Mouse (Mus musculus) cerebellum, adult 9-10 months (tissue): ENCODE results near the gene Tgds.
"Not testable (repeated sequence)": the region's sequence is repeated elsewhere in the genome, so short reads cannot be mapped to it uniquely, and the experiment has no call there.

Source experiments
- DNase-seq: peaks from one replicate; pipeline ENCODE4 v3.0.0; 2022

Tgds gene

GRCm38 (mm10) chr14:118131931-118132641, 469 bp downstream of the Tgds start:
- DNase-seq: no peak

GRCm38 (mm10) chr14:118131472-118131871, 1.1 kb downstream of the Tgds start:
- DNase-seq: no peak

- DNase-seq: no peak
These were observed 6.3 kb downstream of the Tgds start for GRCm38 (mm10) chr14:118126301-118126700.

- DNase-seq: no peak
These were observed 7.8 kb downstream of the Tgds start for GRCm38 (mm10) chr14:118124771-118125170.

GRCm38 (mm10) chr14:118124129-118124528, 8.4 kb downstream of the Tgds start:
- DNase-seq: no peak

- no peak for DNase-seq
These were observed 19.4 kb downstream of the Tgds start for GRCm38 (mm10) chr14:118113116-118113515.

- DNase-seq: not testable (repeated sequence)
These were observed 25.1 kb downstream of the Tgds start for GRCm38 (mm10) chr14:118107479-118107878.

- no peak for DNase-seq
These were observed 31.1 kb downstream of the Tgds start for GRCm38 (mm10) chr14:118101227-118101990.

GRCm38 (mm10) chr14:118098265-118098664, 34.3 kb downstream of the Tgds start:
- no peak for DNase-seq

GRCm38 (mm10) chr14:118089806-118090392, 42.7 kb downstream of the Tgds start:
- no peak for DNase-seq

- DNase-seq: peak; percentile 84
These were observed 43.2 kb downstream of the Tgds start for GRCm38 (mm10) chr14:118089215-118089805.

GRCm38 (mm10) chr14:118088437-118089207, 43.9 kb downstream of the Tgds start:
- DNase-seq: no peak

- DNase-seq: no peak
These were observed 46.1 kb downstream of the Tgds start for GRCm38 (mm10) chr14:118086271-118087035.

GRCm38 (mm10) chr14:118083851-118084250, 48.7 kb downstream of the Tgds start:
- DNase-seq: no peak

GRCm38 (mm10) chr14:118080606-118081005, 51.9 kb downstream of the Tgds start:
- DNase-seq: no peak

- no peak for DNase-seq
These were observed 62.5 kb downstream of the Tgds start for GRCm38 (mm10) chr14:118070100-118070499.

- DNase-seq: no peak
These were observed 63.0 kb downstream of the Tgds start for GRCm38 (mm10) chr14:118069439-118070079.
